In the genomic region with DNA sequence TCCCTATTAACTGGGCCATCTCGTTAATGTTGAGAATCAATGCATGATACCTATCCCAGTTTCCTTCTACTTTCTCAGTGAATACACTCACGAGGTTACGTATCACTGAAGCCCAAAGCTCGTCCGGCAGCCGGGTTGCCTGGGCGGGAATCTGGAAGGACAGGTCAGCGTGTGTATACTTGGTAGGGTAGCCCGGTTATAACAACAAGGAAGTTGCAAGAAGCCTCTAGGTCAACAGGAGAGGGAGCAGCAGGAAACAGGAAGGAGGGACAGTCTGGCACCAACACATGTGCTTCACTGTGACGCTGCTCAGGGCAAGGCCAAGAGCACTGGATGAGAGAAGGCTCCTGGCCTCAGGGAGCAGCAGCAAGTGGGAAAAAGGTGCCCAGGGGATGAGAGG, we compare ENCODE assay signal across 9 mouse cellular contexts. TPM values are rescaled to one million over a fixed set of nuclear protein-coding genes. Genes with fewer than 3 reads are reported as not detected.
DNase-seq lines count a peak whose midpoint lies in the region; ATAC-seq and TF ChIP-seq lines count a peak whose summit lies in the region.
"Had no signal": no experiment of that assay in that cellular context is flagged by ENCODE, and none has a peak within 500 bp of the region (broad histone marks: within the 10 kb centered on the region; RNA-seq: fewer than 3 reads in every experiment).

No protein-coding gene starts in this region.

- H3K36me3 ChIP-seq in forebrain, postnatal 0 days (ENCODE audit: insufficient read depth), result peaks cover 6% of the 10 kb centered on the region; the same call in 1 of the 2 replicates
- H3K36me3 ChIP-seq: midbrain, embryonic 12.5 days had no signal

- DNase-seq in heart, adult 11 months, result peak; percentile 94
- no peak for DNase-seq in heart, postnatal 25 days (ENCODE audit: low spot score)
- peak; percentile 16 for DNase-seq in embryo, embryonic 11 days
- peak; percentile 36 for DNase-seq in kidney, postnatal 10 days
- DNase-seq in lung, postnatal 4 days, result peak; percentile 43 to 65
- DNase-seq in forebrain, postnatal 0 days, result no peak
- DNase-seq in ovary, adult 18-20 months (ENCODE audit: low spot score), result no peak
- DNase-seq in adipocyte (ENCODE audit: low spot score), result no peak

- TF ChIP-seq CTCF in forebrain, postnatal 0 days (IDR thresholded peaks at IDR 0.05; ENCODE audit: low read depth), result no peak

- no peak overlapping the region for H3K27ac ChIP-seq in forebrain, postnatal 0 days (ENCODE audit: low read depth, low read length)
- H3K27ac ChIP-seq: midbrain, embryonic 12.5 days had no signal

- no peaks in the 10 kb centered on the region for H3K27me3 ChIP-seq in forebrain, postnatal 0 days (ENCODE audit: insufficient read depth, low read length)
- H3K27me3 ChIP-seq: midbrain, embryonic 12.5 days had no signal

- intact Hi-C loops in heart, postnatal 25 days (cut with DNase I), result no loop called here

- H3K9me3 ChIP-seq in forebrain, postnatal 0 days (ENCODE audit: low read length), result peaks cover 2% of the 10 kb centered on the region; the same call in 1 of the 2 replicates
- H3K9me3 ChIP-seq: midbrain, embryonic 12.5 days had no signal

- no peak for ATAC-seq in forebrain, postnatal 0 days

- no peaks in the 10 kb centered on the region for H3K4me1 ChIP-seq in forebrain, postnatal 0 days (ENCODE audit: insufficient read depth)
- H3K4me1 ChIP-seq: midbrain, embryonic 12.5 days had no signal

- H3K9ac ChIP-seq in forebrain, postnatal 0 days, result no peak overlapping the region
- H3K9ac ChIP-seq: midbrain, embryonic 12.5 days had no signal

- 68% methylated on average over 10 of the region's 10 CpGs for WGBS in forebrain, postnatal 0 days

- no peak overlapping the region for H3K4me3 ChIP-seq in forebrain, postnatal 0 days (ENCODE audit: low read depth, low read length)
- H3K4me3 ChIP-seq: midbrain, embryonic 12.5 days had no signal

- no peak overlapping the region for H3K4me2 ChIP-seq in forebrain, postnatal 0 days (ENCODE audit: low read depth)
- H3K4me2 ChIP-seq: midbrain, embryonic 12.5 days had no signal

RNA-seq across cellular contexts. Expression of a gene that starts 7.9 kb away (rescaled TPM):
- total RNA-seq in heart, postnatal 25 days (2021), result 1 to 10 TPM; 7.9 to 8.0 TPM
- total RNA-seq in forebrain, postnatal 0 days (2014; rRNA removed), result 64.4 and 72.5 TPM in 2 replicates
- polyA plus RNA-seq in forebrain, postnatal 0 days (2015; fragmentation: Nextera tagmentation; extraction: Ambion mirVana), result 92.0 and 98.6 TPM in 2 replicates

Comparison
In these comparisons a context has a peak if more than half of its experiments do, and no peak if none do; other contexts are left out.
1. DNase-seq: peak in heart, adult 11 months (single experiment), embryo, embryonic 11 days (single experiment), kidney, postnatal 10 days (single experiment) and lung, postnatal 4 days (2 of 2); none in heart, postnatal 25 days (single experiment), forebrain, postnatal 0 days (single experiment), ovary, adult 18-20 months (single experiment) and adipocyte (single experiment).